Mouse (Mus musculus) spleen, adult 2 months (tissue): ENCODE results near the gene Olfr373.

Experiments
- CTCF ChIP-seq: fragments of 200-500 bp; IDR thresholded peaks from 2 replicates; pipeline ENCODE4 v1.5.1; 2011; ENCODE audit warnings: mild to moderate bottlenecking, inconsistent platforms; ENCODE audit not compliant: insufficient read depth, insufficient read length, insufficient replicate concordance; ENCODE audit errors: extremely low read depth
- POLR2A ChIP-seq: fragments of 200-500 bp; IDR thresholded peaks from 2 replicates; pipeline ENCODE4 v1.6.1; 2011; ENCODE audit warnings: low read depth, low read length, inconsistent platforms

GRCm38 (mm10) chr8:72118616-72119015, 35.6 kb downstream of the Olfr373 start:
- TF ChIP-seq CTCF (no peak), POLR2A (no peak)
